In the genomic region with DNA sequence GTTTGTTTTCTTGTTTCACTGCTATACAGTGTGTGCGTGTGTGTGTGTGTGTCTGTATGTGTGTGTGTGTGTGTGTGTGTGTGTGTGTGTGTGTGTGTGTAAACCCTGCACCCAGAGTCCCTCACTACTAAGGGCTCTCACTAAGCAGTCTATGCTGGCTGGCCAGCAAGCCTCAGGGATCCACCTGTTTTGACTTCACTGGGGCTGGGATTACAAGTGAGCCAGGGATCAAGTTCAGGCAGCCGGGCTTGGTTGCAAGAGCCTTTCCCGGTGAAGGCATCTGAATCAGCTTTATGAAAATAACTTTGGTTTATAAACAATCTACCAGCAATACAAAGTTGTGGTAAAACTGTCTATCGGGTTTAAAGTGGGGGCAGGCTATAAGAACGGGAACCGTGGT, we compare ENCODE assay signal across 21 mouse cellular contexts.
"Had no signal": no experiment of that assay in that cellular context is flagged by ENCODE, and none has a peak within 500 bp of the region (broad histone marks: within the 10 kb centered on the region; RNA-seq: fewer than 3 reads in every experiment).

No protein-coding gene starts in this region.

- DNase-seq: heart, adult 11 months; heart, adult 2 months; heart, postnatal 10 days; kidney, adult 11 months; kidney, adult 2 months; kidney, adult 9 months; kidney, postnatal 14 days; kidney, postnatal 36 days; layer of hippocampus, adult 9-11 months; layer of hippocampus, postnatal 36 days; left cerebral cortex, postnatal 4 days had no signal

- H3K9me3 ChIP-seq: heart, embryonic 12.5 days; hindbrain, embryonic 13.5 days; hindbrain, embryonic 15.5 days; kidney, embryonic 15.5 days; limb, embryonic 13.5 days; limb, embryonic 15.5 days; liver, embryonic 12.5 days had no signal

- H3K36me3 ChIP-seq: heart, embryonic 12.5 days; hindbrain, embryonic 15.5 days; kidney, embryonic 15.5 days; limb, embryonic 13.5 days; limb, embryonic 15.5 days; liver, embryonic 12.5 days had no signal

- H3K27me3 ChIP-seq: hindbrain, embryonic 13.5 days; hindbrain, embryonic 15.5 days; kidney, embryonic 15.5 days; limb, embryonic 13.5 days; limb, embryonic 15.5 days; liver, embryonic 12.5 days had no signal

- H3K4me1 ChIP-seq: hindbrain, embryonic 15.5 days; limb, embryonic 15.5 days had no signal

- H3K4me3 ChIP-seq: heart, adult 2 months; heart, embryonic 12.5 days; hindbrain, embryonic 13.5 days; hindbrain, embryonic 15.5 days; kidney, embryonic 15.5 days; limb, embryonic 13.5 days; limb, embryonic 15.5 days; liver, embryonic 12.5 days had no signal

- H3K27ac ChIP-seq: heart, adult 2 months; hindbrain, embryonic 13.5 days; hindbrain, embryonic 15.5 days; hindbrain, postnatal 0 days; kidney, embryonic 15.5 days; kidney, postnatal 0 days; limb, embryonic 13.5 days; limb, embryonic 15.5 days; liver, embryonic 12.5 days; liver, embryonic 14.5 days had no signal
